Mouse (Mus musculus): ENCODE results near the gene Atp6v1a.

The Atp6v1a gene

DNA sequence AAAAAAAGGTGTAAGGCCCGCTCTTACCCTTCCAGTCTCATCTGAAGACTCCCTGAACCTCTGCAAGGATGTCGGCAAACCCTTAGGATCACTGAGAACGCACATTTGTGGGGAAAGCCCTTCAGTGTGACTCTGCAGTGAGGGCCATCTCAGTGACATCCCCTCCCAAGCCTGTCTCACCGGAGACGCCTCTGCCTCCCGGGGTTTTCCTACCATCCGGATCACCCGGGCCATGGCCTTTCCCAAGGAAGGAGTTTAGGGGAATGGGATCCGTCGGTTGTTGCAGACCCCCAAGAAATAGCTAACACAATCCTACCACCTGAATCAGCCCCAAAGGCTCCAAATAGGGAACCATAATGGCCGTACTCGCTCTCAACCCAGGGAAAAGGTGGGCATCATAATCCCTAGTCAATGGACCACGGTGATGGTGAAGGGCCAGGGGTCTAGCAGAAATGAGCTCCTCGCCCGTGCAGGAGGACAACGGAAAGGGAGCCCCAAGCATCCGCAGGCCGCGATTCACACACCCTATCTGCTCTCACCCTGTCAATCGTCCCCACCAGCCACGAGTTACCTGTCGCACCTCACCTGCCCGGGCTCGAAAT is 1.0 kb downstream of the Atp6v1a start:
- DNase-seq = no peak

- DNase-seq = peak; percentile 83
These were observed 2.9 kb downstream of the Atp6v1a start for GRCm38 (mm10) chr16:44136511-44137021.

DNA sequence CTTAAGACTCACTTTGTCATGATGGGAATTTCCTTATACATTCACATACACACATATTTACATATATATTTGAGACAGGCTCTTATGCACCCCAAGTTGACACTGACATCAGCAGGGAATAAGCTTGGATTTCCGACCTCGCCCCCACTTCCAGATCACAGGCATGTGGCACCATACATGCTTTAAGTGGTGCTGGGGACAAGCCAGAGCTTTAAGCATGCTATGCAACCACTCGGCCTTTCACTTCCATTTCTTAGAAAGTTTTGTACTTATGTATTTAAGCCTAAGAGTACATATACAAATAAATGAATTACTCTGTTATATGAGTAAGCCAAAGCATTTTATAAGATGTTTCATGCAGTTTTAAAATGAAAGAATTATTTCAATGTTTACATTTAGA is 6.3 kb downstream of the Atp6v1a start:
- no peak for DNase-seq

- no peak for DNase-seq
These were observed 7.2 kb downstream of the Atp6v1a start for GRCm38 (mm10) chr16:44132300-44132699.

DNA sequence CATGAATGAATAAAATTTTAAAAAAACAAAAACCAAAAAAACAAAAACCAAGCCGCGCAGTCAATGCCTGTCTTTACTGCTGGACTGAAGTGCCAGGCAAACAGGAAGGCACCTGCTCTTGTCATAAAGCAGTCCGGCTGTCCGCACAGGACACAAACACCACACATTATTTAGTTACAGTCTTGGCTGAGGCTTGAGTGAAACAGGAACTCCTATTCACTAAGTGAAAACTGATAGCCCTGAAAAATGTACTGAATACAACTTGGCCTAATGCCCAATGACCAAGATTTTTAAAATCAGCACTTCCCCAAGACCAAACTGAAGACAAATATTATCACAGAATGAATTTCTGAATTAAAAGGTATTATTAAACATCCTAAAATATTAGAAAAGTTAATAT is 13.1 kb downstream of the Atp6v1a start:
- DNase-seq = no peak

- DNase-seq = peak; percentile 73
These were observed 14.1 kb downstream of the Atp6v1a start for GRCm38 (mm10) chr16:44125436-44125835.

GRCm38 (mm10) chr16:44124713-44125112 is 14.8 kb downstream of the Atp6v1a start:
- no peak for DNase-seq

- DNase-seq = no peak
These were observed 15.7 kb downstream of the Atp6v1a start for GRCm38 (mm10) chr16:44123786-44124185.

DNA sequence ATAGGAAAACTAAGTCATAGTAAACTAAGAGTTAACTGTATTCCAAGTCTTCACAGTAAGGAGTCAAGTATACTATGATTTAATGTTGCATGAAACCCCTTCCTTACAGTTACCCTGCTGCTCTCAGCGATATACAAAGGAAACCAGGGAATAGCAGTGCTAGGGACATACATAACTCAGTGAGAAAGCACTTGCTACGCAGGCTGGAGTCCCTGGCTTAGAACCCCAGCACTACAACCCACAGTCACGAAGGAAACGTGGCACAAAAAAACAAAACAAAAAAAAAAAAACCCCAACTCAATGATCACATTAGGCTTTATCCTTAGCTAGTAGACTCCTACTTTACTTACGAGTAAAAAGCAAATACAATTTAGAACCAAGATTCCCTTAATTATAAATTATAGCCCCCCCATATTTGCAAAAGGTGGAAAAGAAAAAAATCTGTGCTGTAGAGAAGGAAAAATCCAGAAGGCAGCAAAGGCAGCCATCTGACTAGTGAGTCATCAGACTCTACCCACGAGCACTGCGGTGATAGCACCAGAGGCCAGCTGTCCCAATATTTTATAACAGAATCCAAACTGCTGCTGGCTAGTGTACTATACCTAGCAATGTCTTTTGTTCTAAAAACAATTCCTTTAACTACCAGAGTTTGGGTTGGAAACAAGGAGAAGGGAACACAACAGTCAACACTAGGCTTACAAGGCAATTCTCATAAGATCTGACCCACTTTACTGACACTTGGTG is 16.4 kb downstream of the Atp6v1a start:
- no peak for DNase-seq

GRCm38 (mm10) chr16:44122574-44122973 is 16.9 kb downstream of the Atp6v1a start:
- DNase-seq = no peak

- DNase-seq = no peak
These were observed 17.4 kb downstream of the Atp6v1a start for GRCm38 (mm10) chr16:44122122-44122521.

- no peak for DNase-seq
These were observed 19.6 kb downstream of the Atp6v1a start for GRCm38 (mm10) chr16:44119753-44120501.

DNA sequence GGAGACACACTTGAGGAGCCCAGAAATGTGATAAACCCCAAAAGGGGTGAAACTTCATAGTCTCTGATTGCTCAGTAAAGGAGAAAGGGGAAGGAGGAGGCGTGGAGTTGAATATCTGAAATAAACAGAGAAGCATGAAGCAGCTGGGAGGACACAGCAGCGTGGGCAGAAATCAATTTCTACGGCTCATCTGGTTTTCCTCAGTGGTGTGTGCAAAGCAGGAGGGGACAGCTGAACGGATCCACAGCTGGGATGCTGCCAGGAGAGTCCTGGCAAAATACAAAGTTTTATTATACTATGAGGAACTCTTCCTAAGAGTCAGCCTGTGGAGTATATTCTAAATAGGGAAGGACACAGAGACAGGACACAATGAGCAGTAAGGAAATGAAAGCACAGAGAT is 30.5 kb downstream of the Atp6v1a start:
- DNase-seq = no peak

GRCm38 (mm10) chr16:44105211-44105610 is 34.3 kb downstream of the Atp6v1a start:
- DNase-seq = peak; percentile 59

DNA sequence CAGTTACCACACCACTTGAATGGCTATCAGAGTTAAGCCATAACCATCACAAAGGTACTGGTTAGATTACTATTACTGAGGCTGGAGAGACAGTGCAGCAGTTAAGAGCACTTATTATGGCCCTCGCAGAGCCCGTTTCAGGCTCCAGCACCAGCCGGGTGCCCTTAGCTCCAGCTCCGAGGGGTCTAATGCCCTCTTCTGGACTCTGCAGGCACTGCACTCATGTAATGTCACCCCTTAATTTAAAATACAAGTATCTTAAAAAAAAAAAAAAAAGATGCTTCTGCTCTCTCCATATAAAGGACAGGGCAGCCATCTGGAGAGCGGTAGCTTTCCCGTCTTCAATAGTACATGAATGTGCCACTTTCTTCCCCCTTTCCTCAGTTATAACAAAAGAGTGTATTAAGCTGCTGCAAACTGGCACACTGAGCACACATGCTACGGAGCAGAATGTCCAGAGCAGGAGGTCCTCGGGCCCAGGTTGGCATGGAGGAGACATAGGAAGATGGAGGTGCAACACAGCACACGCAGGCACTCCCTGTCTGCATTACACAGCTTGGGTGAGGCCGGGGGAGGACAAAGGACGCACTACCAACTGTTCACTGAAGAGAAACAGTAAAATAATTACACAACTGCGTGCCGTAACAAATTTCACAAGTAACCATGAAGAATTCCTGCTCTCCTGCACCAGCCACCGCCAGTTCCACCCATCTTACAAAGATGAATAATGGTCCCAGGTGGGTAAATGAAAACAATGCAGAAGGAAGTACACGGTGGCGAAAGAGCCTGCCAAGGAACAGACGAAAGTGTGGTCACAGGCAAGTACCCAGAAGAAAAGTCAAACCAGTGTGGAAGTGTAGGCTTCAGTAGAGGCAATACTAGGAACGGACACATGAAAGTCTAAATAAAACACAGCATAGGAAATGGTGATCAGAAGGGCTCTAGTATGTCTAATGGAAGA is 35.4 kb downstream of the Atp6v1a start:
- no peak for DNase-seq

- no peak for DNase-seq
These were observed 36.6 kb downstream of the Atp6v1a start for GRCm38 (mm10) chr16:44102925-44103324.

DNA sequence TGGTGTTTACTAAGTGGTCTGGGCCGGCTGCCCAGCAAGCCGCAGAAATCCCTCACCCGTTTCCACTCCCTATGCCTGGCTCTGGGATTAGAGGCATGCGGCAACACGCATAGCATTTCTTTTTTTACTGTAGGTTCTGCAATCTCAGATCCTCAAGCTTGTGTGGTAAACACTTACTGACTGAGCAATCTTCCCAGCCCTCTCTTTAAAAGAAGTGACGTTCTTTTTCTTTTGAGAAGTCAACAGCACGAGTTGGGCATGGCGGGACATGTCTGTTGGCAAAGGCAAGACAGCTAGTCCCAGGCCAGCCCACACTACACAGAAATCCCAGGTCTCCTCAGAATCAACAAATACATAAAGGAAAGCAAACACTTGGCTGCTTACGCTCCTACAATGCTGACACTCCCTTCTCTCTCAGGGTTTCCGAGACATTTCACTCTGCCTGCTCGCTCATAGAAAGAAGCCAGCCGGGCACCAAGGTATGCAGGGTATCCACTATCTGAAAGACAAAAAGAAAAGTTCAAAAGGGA is 38.3 kb downstream of the Atp6v1a start:
- DNase-seq = no peak

DNA sequence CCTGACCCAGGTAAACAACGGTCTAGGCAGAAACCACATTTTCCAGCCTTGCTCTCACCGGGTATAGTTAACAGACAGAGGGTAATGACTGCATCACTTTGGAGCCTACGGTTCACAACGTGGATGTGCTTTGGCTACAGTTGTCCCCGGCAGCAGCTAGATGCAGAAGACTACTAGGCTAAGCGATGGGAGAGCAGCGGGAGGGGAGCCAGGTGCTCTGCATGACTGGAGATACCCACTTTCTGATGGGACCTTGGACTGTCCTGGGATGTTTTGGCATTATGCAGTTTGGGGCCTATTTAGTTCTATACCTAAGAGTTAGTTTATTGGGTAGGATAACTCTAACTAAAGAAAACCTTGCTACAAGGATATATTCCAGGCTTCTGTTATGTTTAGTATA is 40.1 kb downstream of the Atp6v1a start:
- DNase-seq = peak; percentile 32

DNA sequence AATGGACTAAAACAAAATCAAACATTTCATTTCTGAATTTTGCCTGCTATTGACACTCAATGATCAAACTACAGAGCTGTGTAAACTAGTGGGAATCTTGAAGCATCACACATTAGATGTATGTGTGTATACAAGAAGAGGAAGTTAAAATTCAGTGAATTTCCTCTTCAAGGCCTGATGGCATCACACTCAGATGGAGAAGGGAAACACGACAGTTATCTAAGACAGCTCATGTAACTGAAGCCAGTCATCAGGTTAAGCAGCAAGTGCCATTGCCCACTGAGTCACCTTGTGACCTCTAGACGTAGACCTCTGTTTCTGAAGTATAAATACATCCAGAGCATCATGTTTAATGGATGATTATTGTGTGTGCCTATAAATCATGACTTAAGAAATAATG is 51.9 kb downstream of the Atp6v1a start:
- DNase-seq = no peak

GRCm38 (mm10) chr16:44063025-44063894 is 76.2 kb downstream of the Atp6v1a start, which contains the start of gene Gramd1c:
TSS of gene Gramd1c (minus strand) at chr16:44063345.
- peak; percentile 45 for DNase-seq

DNA sequence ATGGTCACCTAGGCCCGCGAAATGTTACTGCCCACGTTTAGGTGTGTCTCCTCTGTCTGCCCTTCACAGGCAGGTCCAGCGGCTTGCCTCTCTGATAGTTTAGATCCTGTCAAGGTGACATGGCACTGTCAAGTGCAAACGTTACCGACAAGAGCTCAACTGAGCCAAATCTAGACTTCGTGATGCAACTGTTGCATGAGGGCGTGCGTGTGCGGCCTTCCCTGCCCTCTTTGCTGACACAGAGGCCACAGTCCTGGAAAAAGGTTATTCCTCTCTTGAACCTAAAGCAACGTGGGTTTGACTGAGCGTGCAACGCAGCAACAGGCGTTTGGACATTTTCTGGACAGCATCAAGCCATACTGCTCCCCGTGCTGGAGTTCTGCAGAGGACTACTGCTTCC is 78.2 kb downstream of the Atp6v1a start:
- DNase-seq = no peak
